Mouse (Mus musculus) heart, embryonic 11.5 days (tissue): ENCODE results near the gene Pitpnm2. TPM values are rescaled to one million over a fixed set of nuclear protein-coding genes. Genes with fewer than 3 reads are reported as not detected.

ENCODE experiments used
- ATAC-seq: fragments of 200-750 bp; cut with Nextera tagmentation; replicated peaks from 2 replicates; pipeline ENCODE4 v1.8.0; 2017; ENCODE audit warnings: moderate library complexity; ENCODE audit not compliant: insufficient number of reproducible peaks, low FRiP score, low TSS enrichment
- H3K27ac ChIP-seq: fragments of 300-500 bp; sonication (generic); 2 replicates; pipeline ENCODE4 v1.5.1; 2014; ENCODE audit warnings: mild to moderate bottlenecking, low read depth, low read length
- H3K27me3 ChIP-seq: fragments of 300-500 bp; sonication (generic); 2 replicates; pipeline ENCODE4 v1.6.1; 2014; ENCODE audit warnings: mild to moderate bottlenecking, low read length, mixed read lengths; ENCODE audit not compliant: control insufficient read depth, insufficient read depth
- H3K36me3 ChIP-seq: fragments of 300-500 bp; sonication (generic); 2 replicates; pipeline ENCODE4 v1.6.1; 2014; ENCODE audit warnings: mild to moderate bottlenecking, low read length, moderate library complexity, mixed read lengths; ENCODE audit not compliant: control insufficient read depth, insufficient read depth
- H3K4me1 ChIP-seq: fragments of 300-500 bp; sonication (generic); 2 replicates; pipeline ENCODE4 v1.6.1; 2014; ENCODE audit warnings: low read length; ENCODE audit not compliant: control insufficient read depth, insufficient read depth
- H3K4me2 ChIP-seq: fragments of 300-500 bp; sonication (generic); 2 replicates; pipeline ENCODE4 v1.6.1; 2014; ENCODE audit warnings: mild to moderate bottlenecking, moderate library complexity
- H3K4me3 ChIP-seq: fragments of 300-500 bp; sonication (generic); 2 replicates; pipeline ENCODE4 v1.5.1; 2014; ENCODE audit warnings: low read depth, low read length
- H3K9ac ChIP-seq: fragments of 300-500 bp; sonication (generic); 2 replicates; pipeline ENCODE4 v1.6.1; 2014; ENCODE audit warnings: mild to moderate bottlenecking, low read depth, low read length, moderate library complexity
- H3K9me3 ChIP-seq: fragments of 300-500 bp; sonication (generic); replicated peaks from 2 replicates; pipeline ENCODE4 v1.6.1; 2016; ENCODE audit warnings: low read length; ENCODE audit not compliant: control insufficient read depth
- WGBS: fragments of 180-500 bp; shearing (Covaris S2); extraction: QIAGEN DNeasy Blood & Tissue Kit; methylation state at CpG from one replicate; pipeline ENCODE4 v1.1.7; 2014; ENCODE audit not compliant: insufficient replicate concordance; 5-methylcytosine and 5-hydroxymethylcytosine counted together
- polyA plus RNA-seq: library from polyadenylated mRNA; unstranded; fragments of >200 nt; fragmentation: Nextera tagmentation; extraction: Ambion mirVana; gene quantifications from 2 replicates; pipeline ENCODE4 v1.2.1, GENCODE M21; 2014

Gene Pitpnm2
- polyA plus RNA-seq, 1 experiment from 2014 or later: 7.8 TPM

DNA sequence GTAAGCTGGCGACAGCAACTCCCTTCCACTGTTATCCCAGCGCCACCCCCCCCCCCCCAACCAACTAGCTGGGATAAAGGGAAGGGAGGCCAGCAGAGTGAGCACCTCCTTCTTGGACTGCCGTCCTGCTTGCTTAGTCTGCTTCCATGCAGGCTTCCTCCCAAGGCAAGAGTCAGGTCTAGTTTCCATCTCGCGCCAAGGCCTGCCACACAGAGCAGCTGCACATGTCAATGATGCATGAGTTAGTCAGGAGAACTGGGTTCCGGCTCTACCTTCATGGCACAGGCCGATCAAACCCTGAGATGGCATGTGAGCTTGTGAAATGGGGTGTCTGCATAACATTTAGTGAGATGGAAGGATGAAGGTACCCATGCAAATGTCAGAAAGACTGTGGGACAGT, 66.9 kb downstream of the Pitpnm2 start:
- Histone ChIP-seq H3K36me3 (no peaks in the 10 kb centered on the region), H3K4me2 (no peak overlapping the region), H3K9me3 (no peaks in the 10 kb centered on the region), H3K4me1 (peaks cover 58% of the 10 kb centered on the region), H3K27me3 (no peaks in the 10 kb centered on the region), H3K9ac (no peak overlapping the region), H3K27ac (no peak overlapping the region), H3K4me3 (no peak overlapping the region)
- ATAC-seq: no peak
- WGBS: 80% methylated on average over 7 of the region's 7 CpGs

DNA sequence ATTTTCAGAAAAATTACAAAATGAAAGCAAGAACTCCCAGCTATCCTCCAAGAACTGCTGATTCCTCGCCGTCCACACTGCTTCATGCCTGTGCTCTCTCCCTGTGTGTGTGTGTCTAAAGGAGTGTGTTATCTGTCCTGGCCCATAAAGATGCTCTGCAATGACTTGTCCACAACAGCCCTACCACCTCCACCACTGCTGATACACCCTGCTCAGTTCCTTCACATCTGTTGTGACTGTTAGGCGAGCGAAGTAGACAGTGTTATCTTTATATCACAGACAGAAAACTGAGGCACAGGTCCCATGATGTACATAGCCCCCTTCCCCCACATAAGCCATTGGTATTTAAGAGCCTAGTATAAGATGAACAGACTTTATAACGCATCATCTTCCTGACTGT, 67.5 kb downstream of the Pitpnm2 start:
- H3K9ac ChIP-seq: no peak overlapping the region
- no peaks in the 10 kb centered on the region for H3K9me3 ChIP-seq
- no peak overlapping the region for H3K4me3 ChIP-seq
- ATAC-seq: no peak
- H3K27me3 ChIP-seq: no peaks in the 10 kb centered on the region
- H3K36me3 ChIP-seq: no peaks in the 10 kb centered on the region
- H3K4me1 ChIP-seq: peaks cover 53% of the 10 kb centered on the region
- H3K27ac ChIP-seq: no peak overlapping the region
- H3K4me2 ChIP-seq: no peak overlapping the region
- WGBS: 78% methylated on average over 5 of the region's 5 CpGs

DNA sequence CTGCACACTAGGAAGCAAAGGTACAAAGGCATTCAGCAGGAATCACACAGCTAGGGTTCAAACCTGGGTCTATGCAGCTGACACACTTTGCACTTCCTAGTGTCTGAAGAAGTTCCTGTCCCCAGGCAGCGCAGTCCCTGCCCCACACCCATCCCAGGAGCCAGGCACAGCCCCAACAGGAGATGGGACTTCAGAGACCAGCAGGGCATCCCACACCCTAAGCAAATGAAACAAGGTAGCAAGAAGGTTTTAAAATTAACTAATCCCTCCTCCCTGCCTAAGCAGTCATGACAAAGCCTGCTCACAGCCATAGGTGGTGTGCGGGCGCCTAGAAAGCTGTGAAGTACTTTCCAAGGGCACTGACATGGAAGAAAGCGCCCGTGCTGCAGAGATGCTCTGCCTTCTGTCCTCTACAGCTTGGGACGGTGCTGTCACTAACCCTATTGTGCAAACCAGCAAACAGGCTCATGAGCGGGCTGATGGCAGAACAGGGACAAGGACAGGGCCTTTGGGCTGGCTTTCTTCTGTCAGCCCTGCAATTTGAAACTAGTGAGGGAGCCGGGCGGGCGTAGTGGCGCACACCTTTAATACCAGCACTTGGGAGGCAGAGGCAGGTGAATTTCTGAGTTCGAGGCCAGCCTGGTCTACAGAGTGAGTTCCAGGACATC, 68.9 kb downstream of the Pitpnm2 start:
- H3K36me3 ChIP-seq: no peaks in the 10 kb centered on the region
- no peak overlapping the region for H3K9ac ChIP-seq
- no peak overlapping the region for H3K4me3 ChIP-seq
- H3K27ac ChIP-seq: 0 out of 2 replicates have a peak overlapping the region, but pooled peaks have one; percentile 17
- peaks cover 38% of the 10 kb centered on the region for H3K4me1 ChIP-seq
- H3K27me3 ChIP-seq: no peaks in the 10 kb centered on the region
- ATAC-seq: no peak
- no peaks in the 10 kb centered on the region for H3K9me3 ChIP-seq
- no peak overlapping the region for H3K4me2 ChIP-seq
- WGBS: 67% methylated on average over 12 of the region's 12 CpGs

DNA sequence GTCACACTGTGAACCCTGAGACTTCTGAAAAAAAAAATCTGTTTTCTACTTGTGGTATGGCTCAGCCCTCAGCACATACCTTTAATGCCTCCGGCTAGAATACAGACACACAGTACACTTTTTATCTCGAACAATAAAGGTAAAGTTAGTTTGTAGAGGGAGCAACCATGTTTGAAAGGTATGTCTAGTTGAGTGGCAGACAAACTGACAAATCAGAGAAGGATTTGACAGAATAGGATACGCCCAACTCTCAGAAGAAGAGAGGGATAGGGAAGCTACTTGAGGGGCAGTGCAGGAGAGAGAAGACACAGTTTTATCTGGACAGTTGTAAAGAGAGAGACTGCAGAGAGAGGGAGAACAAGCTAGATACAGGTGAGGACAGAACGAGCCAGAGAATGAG, 70.1 kb downstream of the Pitpnm2 start:
- no peak overlapping the region for H3K27ac ChIP-seq
- H3K9me3 ChIP-seq: no peaks in the 10 kb centered on the region
- WGBS: 80% methylated on average over 4 of the region's 4 CpGs
- H3K27me3 ChIP-seq: no peaks in the 10 kb centered on the region
- ATAC-seq: no peak
- no peak overlapping the region for H3K4me2 ChIP-seq
- H3K36me3 ChIP-seq: no peaks in the 10 kb centered on the region
- H3K9ac ChIP-seq: no peak overlapping the region
- peaks cover 36% of the 10 kb centered on the region for H3K4me1 ChIP-seq
- no peak overlapping the region for H3K4me3 ChIP-seq

DNA sequence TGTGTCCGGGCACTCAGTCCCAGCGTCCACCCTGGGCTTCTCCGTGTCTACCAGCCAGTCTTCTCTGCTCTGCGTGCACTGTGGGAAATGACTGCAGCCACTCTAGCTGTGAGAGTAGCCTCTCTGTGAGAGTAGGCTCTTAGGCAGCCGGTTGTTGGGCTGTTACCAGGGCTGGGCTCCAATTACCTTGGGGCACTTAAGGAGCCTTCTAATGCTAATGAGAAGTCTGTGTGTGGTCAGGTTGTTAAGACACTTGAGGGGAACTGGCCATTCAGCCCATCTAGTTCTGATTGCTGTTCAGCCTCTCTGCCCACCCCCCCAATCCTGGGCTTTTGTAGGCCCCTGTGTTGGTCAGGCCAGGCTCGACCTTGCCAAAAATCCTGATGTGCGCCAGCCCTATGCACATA, 72.8 kb downstream of the Pitpnm2 start:
- no peak overlapping the region for H3K4me3 ChIP-seq
- H3K4me1 ChIP-seq: peaks cover 50% of the 10 kb centered on the region
- ATAC-seq: no peak
- no peak overlapping the region for H3K27ac ChIP-seq
- no peaks in the 10 kb centered on the region for H3K27me3 ChIP-seq
- no peaks in the 10 kb centered on the region for H3K9me3 ChIP-seq
- no peak overlapping the region for H3K9ac ChIP-seq
- no peaks in the 10 kb centered on the region for H3K36me3 ChIP-seq
- no peak overlapping the region for H3K4me2 ChIP-seq
- 36% methylated on average over 7 of the region's 7 CpGs for WGBS

DNA sequence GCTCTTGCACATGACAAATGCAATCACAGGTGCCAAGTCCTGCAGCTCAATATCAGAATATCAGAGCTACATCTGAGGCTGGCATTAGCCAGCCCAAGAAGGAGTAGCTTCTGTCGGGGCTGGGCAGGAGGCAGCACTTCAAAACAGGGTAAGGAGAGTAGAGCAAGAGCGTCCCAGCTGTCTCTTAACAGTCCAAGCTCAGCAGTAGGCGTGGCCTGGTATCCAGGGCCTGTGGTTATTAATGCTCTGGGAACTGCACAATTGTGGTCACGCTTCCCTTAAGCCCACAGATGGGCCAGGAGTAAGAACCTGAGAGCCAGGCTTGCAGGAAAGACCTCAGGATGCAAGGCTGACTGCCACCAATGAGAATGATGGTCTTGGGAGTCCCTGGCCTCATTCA, 74.4 kb downstream of the Pitpnm2 start:
- no peak overlapping the region for H3K4me3 ChIP-seq
- no peaks in the 10 kb centered on the region for H3K36me3 ChIP-seq
- no peak for ATAC-seq
- peak overlapping the region; percentile 8; the same call in 1 of the 2 replicates for H3K9ac ChIP-seq
- peak overlapping the region; percentile 57; the same call in 1 of the 2 replicates for H3K27ac ChIP-seq
- H3K9me3 ChIP-seq: no peaks in the 10 kb centered on the region
- H3K4me2 ChIP-seq: no peak overlapping the region
- H3K27me3 ChIP-seq: no peaks in the 10 kb centered on the region
- peaks cover 42% of the 10 kb centered on the region for H3K4me1 ChIP-seq
- 46% methylated on average over 4 of the region's 4 CpGs for WGBS

DNA sequence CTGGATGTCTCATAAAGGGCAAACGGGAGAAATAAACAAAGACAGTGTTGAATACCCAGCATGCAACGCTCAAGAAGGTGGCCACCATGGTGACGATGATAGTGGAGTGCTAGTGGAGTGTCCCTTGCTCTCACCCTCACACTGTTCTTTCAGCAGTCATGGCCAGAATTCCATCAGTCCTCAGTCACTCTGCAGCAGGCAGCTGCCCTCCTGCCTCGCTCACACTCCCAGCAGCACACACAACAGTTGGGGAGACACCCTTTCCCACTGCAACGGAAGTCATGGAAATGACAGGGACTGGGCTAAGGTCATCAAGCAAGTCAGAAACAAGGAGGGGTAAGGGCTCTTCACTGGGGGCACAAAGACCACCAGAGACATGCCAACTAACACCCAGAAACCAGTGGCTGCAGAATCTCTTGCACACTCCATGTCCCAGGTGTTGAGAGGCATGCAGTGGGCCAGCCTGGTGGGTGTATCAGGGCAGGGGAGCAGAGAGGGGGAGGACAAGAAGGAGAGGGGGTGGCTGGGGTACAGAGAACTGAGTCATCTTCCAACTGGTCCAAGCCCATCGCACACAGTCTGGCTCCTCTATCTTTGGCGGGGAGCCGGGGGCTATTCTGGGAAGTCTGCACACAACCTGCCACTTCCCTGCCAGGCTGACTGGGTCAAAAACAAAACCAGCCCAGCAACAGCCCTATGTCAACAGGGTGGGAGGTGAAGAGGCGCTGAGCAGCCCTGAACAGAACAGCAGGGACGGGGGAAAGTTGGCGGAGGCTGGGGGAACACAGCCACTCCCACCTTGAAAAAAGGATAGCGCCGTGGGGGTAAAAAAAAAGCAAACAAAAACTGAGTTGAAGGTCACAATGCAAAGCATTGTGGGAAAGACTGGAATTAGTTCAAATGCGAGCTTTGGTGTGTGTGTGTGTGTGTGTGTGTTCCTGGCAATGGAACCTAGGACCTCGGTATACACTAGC, 76.3 kb downstream of the Pitpnm2 start:
- H3K27me3 ChIP-seq: no peaks in the 10 kb centered on the region
- ATAC-seq: peak; percentile 61
- no peak overlapping the region for H3K9ac ChIP-seq
- H3K4me1 ChIP-seq: peaks cover 38% of the 10 kb centered on the region
- no peaks in the 10 kb centered on the region for H3K36me3 ChIP-seq
- H3K4me3 ChIP-seq: no peak overlapping the region
- peak overlapping the region; percentile 88 for H3K27ac ChIP-seq
- no peaks in the 10 kb centered on the region for H3K9me3 ChIP-seq
- H3K4me2 ChIP-seq: peak overlapping the region; percentile 2; the same call in 1 of the 2 replicates
- 49% methylated on average over 15 of the region's 15 CpGs for WGBS

DNA sequence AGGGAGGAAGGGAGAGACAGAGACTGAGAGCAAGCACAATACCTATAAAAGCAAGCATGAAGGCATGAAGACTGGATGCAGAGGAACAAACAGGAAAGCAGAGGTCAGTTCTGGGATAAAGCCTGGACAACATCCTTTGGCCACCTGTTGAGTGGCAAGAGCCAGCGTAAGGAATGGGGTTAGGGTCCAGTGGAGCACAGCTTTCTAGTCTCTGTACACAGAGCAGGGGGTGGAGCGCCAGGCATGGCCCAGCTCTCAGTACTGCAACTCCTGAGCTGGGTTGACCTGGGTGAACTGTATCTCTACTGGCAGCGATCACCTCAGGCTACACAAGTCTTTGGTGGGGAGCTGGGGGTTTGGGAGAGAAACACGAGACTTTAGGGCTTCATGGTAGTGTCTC, 77.3 kb downstream of the Pitpnm2 start:
- Histone ChIP-seq H3K27ac (peak overlapping the region; percentile 88), H3K4me1 (peaks cover 47% of the 10 kb centered on the region), H3K27me3 (no peaks in the 10 kb centered on the region), H3K4me2 (no peak overlapping the region; the same call in 1 of the 2 replicates), H3K9me3 (no peaks in the 10 kb centered on the region), H3K4me3 (no peak overlapping the region), H3K9ac (0 out of 2 replicates have a peak overlapping the region, but pooled peaks have one; percentile 16), H3K36me3 (no peaks in the 10 kb centered on the region; the same call in 1 of the 2 replicates)
- no peak for ATAC-seq
- 76% methylated on average over 4 of the region's 4 CpGs for WGBS
